Mouse (Mus musculus) limb, embryonic 12.5 days (tissue): ENCODE data around the gene Tmem236. TPM values are rescaled to one million over a fixed set of nuclear protein-coding genes. Genes with fewer than 3 reads are reported as not detected.
"Not testable (repeated sequence)": the region's sequence is repeated elsewhere in the genome, so short reads cannot be mapped to it uniquely, and the experiment has no call there.

ENCODE experiments used
- ATAC-seq: fragments of 200-750 bp; cut with Nextera tagmentation; 2 replicates; pipeline ENCODE4 v1.8.0; 2017; ENCODE audit warnings: low read depth, moderate TSS enrichment; ENCODE audit not compliant: insufficient number of reproducible peaks, insufficient read depth, low FRiP score, low TSS enrichment
- H3K27ac ChIP-seq: fragments of 300-500 bp; sonication (generic); 2 replicates; pipeline ENCODE4 v1.5.1; 2016; ENCODE audit warnings: mild to moderate bottlenecking, moderate library complexity
- H3K27me3 ChIP-seq: fragments of 300-500 bp; sonication (generic); 2 replicates; pipeline ENCODE4 v1.6.1; 2016; ENCODE audit warnings: mild to moderate bottlenecking, moderate library complexity
- H3K36me3 ChIP-seq: fragments of 300-500 bp; sonication (generic); 2 replicates; pipeline ENCODE4 v1.6.1; 2016; ENCODE audit warnings: mild to moderate bottlenecking, moderate library complexity
- H3K4me1 ChIP-seq: fragments of 300-500 bp; sonication (generic); replicated peaks from 2 replicates; pipeline ENCODE4 v1.6.1; 2016
- H3K4me2 ChIP-seq: fragments of 300-500 bp; sonication (generic); 2 replicates; pipeline ENCODE4 v1.6.1; 2016; ENCODE audit warnings: mild to moderate bottlenecking, moderate library complexity
- H3K4me3 ChIP-seq: fragments of 300-500 bp; sonication (generic); replicated peaks from 2 replicates; pipeline ENCODE4 v1.5.1; 2016; ENCODE audit warnings: mild to moderate bottlenecking
- H3K9ac ChIP-seq: fragments of 300-500 bp; sonication (generic); replicated peaks from 2 replicates; pipeline ENCODE4 v1.6.1; 2016; ENCODE audit warnings: mild to moderate bottlenecking, moderate library complexity
- H3K9me3 ChIP-seq: fragments of 300-500 bp; sonication (generic); 2 replicates; pipeline ENCODE4 v1.6.1; 2016; ENCODE audit warnings: mild to moderate bottlenecking, moderate library complexity
- WGBS: fragments of 180-500 bp; shearing (Covaris S2); methylation state at CpG from one replicate; pipeline ENCODE4 v1.1.7; 2016; 5-methylcytosine and 5-hydroxymethylcytosine counted together
- polyA plus RNA-seq: library from polyadenylated mRNA; unstranded; fragments of >200 nt; fragmentation: Nextera tagmentation; extraction: Ambion mirVana; gene quantifications from 2 replicates; pipeline ENCODE4 v1.2.1, GENCODE M21; 2016

Tmem236 gene
- polyA plus RNA-seq, 1 experiment from 2014 or later, result not detected

DNA sequence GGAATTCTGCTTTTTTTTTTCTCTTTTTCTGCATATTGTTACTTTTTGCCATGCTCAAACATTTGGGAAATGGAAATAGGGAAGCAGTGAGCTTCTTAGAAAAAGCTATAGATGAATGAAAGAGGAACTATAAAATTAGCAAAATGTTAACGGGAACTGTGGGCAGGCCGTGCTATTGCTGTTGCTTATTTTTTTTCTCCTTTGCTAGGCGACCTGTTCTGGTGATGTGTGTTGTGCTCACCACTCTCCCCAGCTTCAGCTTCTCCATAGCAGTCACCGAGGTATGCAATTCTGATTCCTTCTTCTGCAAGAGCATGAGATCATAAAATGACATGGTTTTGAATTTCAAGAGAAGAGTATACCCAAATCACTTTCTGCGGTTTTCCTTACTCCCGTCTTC, 17.7 kb downstream of the Tmem236 start:
- Histone ChIP-seq H3K27ac (no peak overlapping the region), H3K4me3 (no peak overlapping the region), H3K9me3 (no peaks in the 10 kb centered on the region), H3K27me3 (no peaks in the 10 kb centered on the region), H3K4me1 (peaks cover 5% of the 10 kb centered on the region; the same call in 1 of the 2 replicates), H3K36me3 (no peaks in the 10 kb centered on the region), H3K4me2 (no peak overlapping the region), H3K9ac (no peak overlapping the region)
- no peak for ATAC-seq
- 69% methylated on average over 6 of the region's 6 CpGs for WGBS

DNA sequence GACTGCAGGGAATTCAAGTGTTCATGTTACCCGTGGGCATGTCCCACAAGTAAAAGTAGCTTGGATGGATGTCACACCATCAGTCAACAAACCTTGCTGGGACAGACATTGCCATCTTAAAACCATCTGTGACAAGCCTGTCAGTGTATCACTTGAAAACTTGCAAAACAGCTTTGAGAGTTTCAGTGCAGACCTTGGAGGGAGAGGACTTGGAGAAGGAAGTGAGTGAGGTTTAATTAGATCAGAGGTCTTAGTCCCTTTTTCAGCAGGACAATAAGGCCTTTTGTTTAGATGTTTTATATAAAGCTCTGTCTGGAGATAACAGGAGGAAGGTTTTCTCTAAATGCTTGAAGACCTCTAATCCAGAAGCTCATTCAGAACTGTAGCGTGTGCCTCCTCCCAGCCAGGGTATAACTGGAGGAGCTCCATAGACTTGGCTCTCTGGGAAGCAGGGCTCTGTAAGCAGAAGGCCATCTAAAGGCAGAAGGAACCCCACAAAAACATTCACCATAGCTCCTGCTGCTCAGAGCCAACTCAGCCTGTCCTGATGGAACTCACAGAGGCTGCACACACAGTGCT, 24.1 kb downstream of the Tmem236 start:
- not testable (repeated sequence) for H3K9me3 ChIP-seq, H3K36me3 ChIP-seq, H3K9ac ChIP-seq, H3K27ac ChIP-seq, H3K4me3 ChIP-seq, H3K4me2 ChIP-seq, H3K27me3 ChIP-seq, H3K4me1 ChIP-seq, ATAC-seq
- WGBS, result 100% methylated on average over 1 of the region's 2 CpGs

DNA sequence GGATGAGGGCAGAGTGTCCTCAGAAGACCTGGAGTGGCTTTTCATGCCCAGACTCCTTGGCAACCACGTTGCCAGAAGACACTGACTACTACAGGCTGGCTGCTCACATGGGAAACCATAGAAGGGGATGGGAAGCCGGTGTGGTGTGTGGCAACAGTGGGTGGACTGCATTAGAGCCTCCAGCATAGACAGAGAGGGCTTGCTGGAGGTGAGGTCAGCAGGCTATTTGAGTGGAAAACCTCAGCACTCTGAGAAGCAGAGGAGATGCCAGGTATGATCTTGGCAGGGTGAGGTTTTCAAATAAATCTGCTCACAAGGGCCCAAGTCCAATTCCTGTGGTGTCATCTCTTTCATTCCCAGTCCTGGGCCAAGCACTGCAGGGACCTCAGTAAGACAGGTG, 25.3 kb downstream of the Tmem236 start:
- no peaks in the 10 kb centered on the region for H3K27me3 ChIP-seq
- no peak overlapping the region for H3K4me2 ChIP-seq
- H3K9me3 ChIP-seq, result no peaks in the 10 kb centered on the region
- no peak overlapping the region for H3K4me3 ChIP-seq
- H3K9ac ChIP-seq, result no peak overlapping the region
- H3K4me1 ChIP-seq, result no peaks in the 10 kb centered on the region
- 39% methylated on average over 2 of the region's 2 CpGs for WGBS
- ATAC-seq, result no peak
- no peak overlapping the region for H3K27ac ChIP-seq
- H3K36me3 ChIP-seq, result no peaks in the 10 kb centered on the region

DNA sequence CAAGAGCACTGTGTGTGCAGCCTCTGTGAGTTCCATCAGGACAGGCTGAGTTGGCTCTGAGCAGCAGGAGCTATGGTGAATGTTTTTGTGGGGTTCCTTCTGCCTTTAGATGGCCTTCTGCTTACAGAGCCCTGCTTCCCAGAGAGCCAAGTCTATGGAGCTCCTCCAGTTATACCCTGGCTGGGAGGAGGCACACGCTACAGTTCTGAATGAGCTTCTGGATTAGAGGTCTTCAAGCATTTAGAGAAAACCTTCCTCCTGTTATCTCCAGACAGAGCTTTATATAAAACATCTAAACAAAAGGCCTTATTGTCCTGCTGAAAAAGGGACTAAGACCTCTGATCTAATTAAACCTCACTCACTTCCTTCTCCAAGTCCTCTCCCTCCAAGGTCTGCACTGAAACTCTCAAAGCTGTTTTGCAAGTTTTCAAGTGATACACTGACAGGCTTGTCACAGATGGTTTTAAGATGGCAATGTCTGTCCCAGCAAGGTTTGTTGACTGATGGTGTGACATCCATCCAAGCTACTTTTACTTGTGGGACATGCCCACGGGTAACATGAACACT, 26.6 kb downstream of the Tmem236 start:
- H3K4me1 ChIP-seq, ATAC-seq, H3K9ac ChIP-seq, H3K4me2 ChIP-seq, H3K27me3 ChIP-seq, H3K9me3 ChIP-seq, H3K36me3 ChIP-seq, H3K27ac ChIP-seq, H3K4me3 ChIP-seq: not testable (repeated sequence)
- 83% methylated on average over 1 of the region's 2 CpGs for whole genome bisulfite sequencing

DNA sequence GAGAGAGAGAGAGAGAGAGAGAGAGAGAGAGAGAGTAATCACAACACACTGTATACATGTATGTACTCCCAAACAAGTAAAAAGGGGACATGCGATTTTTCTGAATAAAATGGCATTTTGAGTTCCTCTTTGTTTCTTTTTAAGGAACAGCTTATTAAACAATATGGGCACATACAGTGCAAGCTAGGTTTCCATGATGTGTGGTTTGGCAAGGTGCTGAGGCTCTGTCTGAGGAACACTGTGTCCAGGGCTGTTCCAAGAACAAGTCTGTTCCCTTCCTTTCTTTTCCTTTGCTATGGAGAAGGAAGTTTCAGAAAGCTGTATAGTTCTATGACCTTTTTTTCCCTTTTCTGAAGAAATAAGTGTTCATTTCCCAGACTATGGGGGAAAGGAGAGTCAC, 30.0 kb downstream of the Tmem236 start:
- H3K4me2 ChIP-seq, result no peak overlapping the region
- H3K27ac ChIP-seq, result no peak overlapping the region
- no peaks in the 10 kb centered on the region for H3K9me3 ChIP-seq
- H3K4me1 ChIP-seq, result no peaks in the 10 kb centered on the region
- no peaks in the 10 kb centered on the region for H3K36me3 ChIP-seq
- H3K4me3 ChIP-seq, result no peak overlapping the region
- no peak overlapping the region for H3K9ac ChIP-seq
- H3K27me3 ChIP-seq, result no peaks in the 10 kb centered on the region
- no peak for ATAC-seq
- 89% methylated on average over 1 of the region's 1 CpGs for WGBS

DNA sequence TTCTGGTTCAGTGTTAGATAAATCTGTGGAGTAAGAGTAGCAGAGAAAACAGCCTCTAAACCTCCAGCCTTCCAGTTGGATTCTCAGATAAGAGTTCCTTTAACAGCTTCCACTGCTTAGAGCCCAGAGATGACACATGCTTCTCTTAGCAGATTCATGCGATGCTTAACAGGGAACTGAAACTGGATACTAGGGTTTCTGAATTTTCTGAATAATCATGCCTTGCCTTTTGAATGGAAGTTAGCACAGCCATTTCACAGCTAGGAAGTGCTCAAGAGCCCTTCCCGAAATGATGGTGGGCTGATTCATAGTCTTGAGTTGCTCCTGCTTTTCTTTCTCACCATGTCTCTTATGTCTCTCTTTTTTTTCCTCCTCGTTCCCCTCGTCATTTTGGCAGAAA, 32.5 kb downstream of the Tmem236 start:
- no peaks in the 10 kb centered on the region for H3K36me3 ChIP-seq
- H3K4me1 ChIP-seq, result no peaks in the 10 kb centered on the region
- 78% methylated on average over 4 of the region's 4 CpGs for WGBS
- no peak overlapping the region for H3K27ac ChIP-seq
- H3K9me3 ChIP-seq, result no peaks in the 10 kb centered on the region
- H3K27me3 ChIP-seq, result no peaks in the 10 kb centered on the region
- no peak overlapping the region for H3K4me3 ChIP-seq
- H3K4me2 ChIP-seq, result no peak overlapping the region
- no peak for ATAC-seq
- H3K9ac ChIP-seq, result no peak overlapping the region

DNA sequence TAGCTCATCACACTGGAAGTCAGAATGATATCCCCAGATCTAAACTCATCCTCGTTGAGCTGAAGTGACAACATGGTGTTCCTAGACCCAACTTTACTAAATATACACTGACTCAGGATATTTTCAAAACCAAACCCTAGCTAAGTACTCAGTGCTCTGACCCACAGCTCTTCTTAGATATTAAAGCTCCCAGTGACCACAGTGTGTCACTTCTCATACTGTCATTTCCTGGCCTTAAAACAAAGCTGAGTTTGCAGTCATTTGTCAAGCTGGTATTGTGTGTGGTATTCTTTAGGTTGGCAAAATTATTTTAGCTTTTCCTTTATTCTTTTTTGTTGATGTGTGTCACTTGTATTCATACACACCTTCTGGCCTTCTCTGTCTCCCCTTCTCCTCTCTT, 36.4 kb downstream of the Tmem236 start:
- H3K9me3 ChIP-seq, result no peaks in the 10 kb centered on the region
- H3K4me1 ChIP-seq, result no peaks in the 10 kb centered on the region
- ATAC-seq, result no peak
- no peak overlapping the region for H3K4me2 ChIP-seq
- H3K4me3 ChIP-seq, result no peak overlapping the region
- WGBS, result 89% methylated on average over 1 of the region's 1 CpGs
- no peaks in the 10 kb centered on the region for H3K36me3 ChIP-seq
- no peak overlapping the region for H3K27ac ChIP-seq
- H3K9ac ChIP-seq, result no peak overlapping the region
- H3K27me3 ChIP-seq, result no peaks in the 10 kb centered on the region

DNA sequence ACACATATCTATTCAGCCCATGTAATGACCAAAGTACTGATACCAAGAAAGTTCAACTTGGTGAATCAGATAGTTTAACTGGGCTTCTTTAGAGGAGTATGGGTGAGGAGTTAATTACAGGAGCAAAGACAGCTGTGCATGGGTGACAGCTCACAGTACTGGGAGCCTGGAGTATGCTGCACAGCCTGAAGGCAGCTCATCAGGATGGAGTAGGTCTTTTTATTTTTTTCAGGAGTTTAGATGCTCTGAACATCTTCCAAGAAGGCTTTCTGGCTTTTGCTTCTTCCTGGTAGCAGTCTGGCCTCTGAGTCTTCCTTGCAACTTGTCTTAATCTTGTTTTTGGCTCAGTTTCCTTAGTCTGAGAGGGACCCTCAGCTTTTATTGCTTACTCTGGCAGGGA, 37.3 kb downstream of the Tmem236 start:
- no peak overlapping the region for H3K4me3 ChIP-seq

DNA sequence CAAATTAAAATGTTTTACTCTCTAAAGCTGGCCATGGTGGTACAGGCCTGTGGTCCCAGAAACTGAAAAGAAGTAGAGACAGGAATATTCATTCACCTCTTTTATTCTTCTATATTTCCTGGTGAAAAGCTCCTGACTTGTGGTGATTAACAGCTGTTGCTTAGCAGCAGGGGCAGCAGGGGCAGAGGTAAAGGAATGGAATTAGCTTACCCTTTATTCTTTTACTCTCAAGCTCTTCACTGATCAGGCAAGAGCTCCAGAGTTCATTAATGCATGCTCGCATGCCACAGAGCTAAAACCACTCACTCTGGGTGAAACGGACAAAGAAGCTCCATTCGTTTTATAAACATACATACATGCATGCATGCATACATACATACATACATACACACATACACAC, 40.4 kb downstream of the Tmem236 start:
- H3K4me2 ChIP-seq, result no peak overlapping the region
- WGBS, result 61% methylated on average over 3 of the region's 3 CpGs
- no peak for ATAC-seq
- no peak overlapping the region for H3K27ac ChIP-seq
- H3K4me1 ChIP-seq, result no peaks in the 10 kb centered on the region
- no peaks in the 10 kb centered on the region for H3K36me3 ChIP-seq
- H3K4me3 ChIP-seq, result no peak overlapping the region
- no peaks in the 10 kb centered on the region for H3K27me3 ChIP-seq
- H3K9me3 ChIP-seq, result no peaks in the 10 kb centered on the region
- H3K9ac ChIP-seq, result no peak overlapping the region

More for the DNA sequence above, 37.3 kb downstream of the Tmem236 start:
- Histone ChIP-seq H3K4me1 (no peaks in the 10 kb centered on the region), H3K9me3 (no peaks in the 10 kb centered on the region), H3K27ac (no peak overlapping the region), H3K36me3 (no peaks in the 10 kb centered on the region), H3K27me3 (no peaks in the 10 kb centered on the region), H3K9ac (no peak overlapping the region), H3K4me2 (no peak overlapping the region)
- no peak for ATAC-seq

DNA sequence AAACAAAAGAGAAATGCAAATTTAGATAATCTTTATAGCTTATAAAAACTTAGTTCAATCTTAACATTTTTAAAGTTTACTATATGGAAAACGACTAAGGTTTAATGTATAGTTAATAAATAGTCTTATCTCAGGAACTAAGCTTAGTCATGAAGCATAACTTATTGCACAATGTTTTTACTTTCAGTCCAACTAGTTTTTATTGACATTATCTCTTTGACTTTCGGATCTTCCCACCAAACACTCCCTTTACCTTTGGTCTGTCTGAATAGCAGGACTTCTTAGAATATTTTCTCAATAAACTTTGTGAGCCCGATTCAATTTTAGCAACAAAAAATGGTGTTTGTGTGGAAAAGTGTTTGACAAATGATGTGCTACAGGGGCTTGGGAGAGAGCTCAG, 42.3 kb downstream of the Tmem236 start:
- no peaks in the 10 kb centered on the region for H3K36me3 ChIP-seq
- no peak overlapping the region for H3K27ac ChIP-seq
- no peaks in the 10 kb centered on the region for H3K9me3 ChIP-seq
- H3K9ac ChIP-seq, result no peak overlapping the region
- ATAC-seq, result no peak
- no peaks in the 10 kb centered on the region for H3K27me3 ChIP-seq
- H3K4me2 ChIP-seq, result no peak overlapping the region
- H3K4me1 ChIP-seq, result no peaks in the 10 kb centered on the region
- H3K4me3 ChIP-seq, result no peak overlapping the region
- 88% methylated on average over 3 of the region's 3 CpGs for WGBS

DNA sequence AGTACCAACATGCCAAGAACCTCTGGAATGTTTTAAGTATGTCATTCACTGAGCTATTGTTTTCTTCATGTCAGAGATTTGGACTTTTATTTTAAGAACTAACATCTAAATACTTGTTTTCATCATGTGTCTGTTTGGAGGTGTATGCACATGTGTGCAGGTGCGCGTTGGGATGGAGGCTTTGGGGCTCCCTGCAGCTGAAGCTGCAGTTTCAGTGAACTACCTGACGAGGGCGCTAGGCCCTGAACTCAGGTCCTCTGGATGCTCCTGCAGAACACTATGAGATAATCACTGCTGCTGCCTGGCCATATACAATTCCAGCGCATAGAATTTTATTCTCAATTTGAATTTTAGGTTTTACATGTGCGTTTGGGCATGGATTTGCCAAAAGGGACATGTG, 43.8 kb downstream of the Tmem236 start:
- H3K4me1 ChIP-seq, result 0 out of 2 replicates have a peak, but pooled peaks cover 4% of the 10 kb centered on the region
- ATAC-seq, result no peak
- WGBS, result 82% methylated on average over 6 of the region's 6 CpGs

DNA sequence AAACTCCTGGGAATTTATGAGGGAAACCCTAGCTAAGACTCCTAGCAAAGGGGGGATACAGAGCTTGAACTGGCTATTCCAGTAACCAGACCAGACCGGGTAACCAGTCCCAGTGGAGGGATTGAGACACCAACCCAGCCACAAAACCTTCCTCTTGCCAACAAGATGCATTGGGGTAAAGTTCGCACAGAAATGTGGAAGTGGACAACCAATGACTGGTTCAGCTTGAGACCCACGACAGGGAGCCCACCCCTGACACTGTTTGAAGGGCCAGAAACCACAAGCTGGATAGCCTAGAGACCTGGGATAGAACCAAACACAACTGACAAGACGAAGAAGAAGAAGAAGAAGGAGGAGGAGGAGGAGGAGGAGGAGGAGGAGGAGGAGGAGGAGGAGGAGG, 50.1 kb downstream of the Tmem236 start:
- 86% methylated on average over 3 of the region's 4 CpGs for WGBS
- Histone ChIP-seq H3K4me2 (no peak overlapping the region), H3K27me3 (no peaks in the 10 kb centered on the region), H3K4me1 (0 out of 2 replicates have a peak, but pooled peaks cover 4% of the 10 kb centered on the region), H3K9me3 (no peaks in the 10 kb centered on the region), H3K9ac (no peak overlapping the region), H3K27ac (no peak overlapping the region), H3K36me3 (no peaks in the 10 kb centered on the region), H3K4me3 (no peak overlapping the region)
- ATAC-seq, result no peak

More for the DNA sequence above, 43.8 kb downstream of the Tmem236 start:
- Histone ChIP-seq H3K27ac (no peak overlapping the region), H3K9me3 (no peaks in the 10 kb centered on the region), H3K4me2 (no peak overlapping the region), H3K9ac (no peak overlapping the region), H3K4me3 (no peak overlapping the region), H3K27me3 (no peaks in the 10 kb centered on the region), H3K36me3 (no peaks in the 10 kb centered on the region)
